ENCODE assay signal across 9 mouse cellular contexts in genomic region chr12:72834773-72835517, GRCm38 (mm10).
DNase-seq lines count a peak whose midpoint lies in the region; ATAC-seq and TF ChIP-seq lines count a peak whose summit lies in the region.
"Had no signal": no experiment of that assay in that cellular context is flagged by ENCODE, and none has a peak within 500 bp of the region (broad histone marks: within the 10 kb centered on the region; RNA-seq: fewer than 3 reads in every experiment).

No protein-coding gene starts in this region.

- H3K4me2 ChIP-seq in intestine, postnatal 0 days (replicated peaks; ENCODE audit: low read depth): no peak overlapping the region
- no peak overlapping the region for H3K4me2 ChIP-seq in intestine, embryonic 15.5 days (replicated peaks)
- H3K4me2 ChIP-seq: hindbrain, embryonic 13.5 days had no signal

- no peak overlapping the region for H3K27ac ChIP-seq in intestine, postnatal 0 days (ENCODE audit: low read depth, low read length)
- no peak overlapping the region for H3K27ac ChIP-seq in intestine, embryonic 15.5 days
- H3K27ac ChIP-seq: hindbrain, embryonic 13.5 days had no signal

- H3K36me3 ChIP-seq in intestine, postnatal 0 days (ENCODE audit: control insufficient read depth, insufficient read depth): no peaks in the 10 kb centered on the region
- no peaks in the 10 kb centered on the region for H3K36me3 ChIP-seq in intestine, embryonic 15.5 days
- H3K36me3 ChIP-seq in megakaryocyte, embryonic 14.5 days (replicated peaks; ENCODE audit: low read length): no peaks in the 10 kb centered on the region
- H3K36me3 ChIP-seq: hindbrain, embryonic 13.5 days had no signal

- no peak for ATAC-seq in intestine, postnatal 0 days
- ATAC-seq in intestine, embryonic 15.5 days: no peak

- H3K9ac ChIP-seq in intestine, postnatal 0 days (ENCODE audit: low read depth, low read length): no peak overlapping the region
- H3K9ac ChIP-seq in intestine, embryonic 15.5 days: no peak overlapping the region
- H3K9ac ChIP-seq: hindbrain, embryonic 13.5 days had no signal

- TF ChIP-seq CTCF in intestine, postnatal 0 days (IDR thresholded peaks at IDR 0.05; ENCODE audit: low read depth): peak; percentile 65

- DNase-seq in ES-CJ7 (ENCODE audit: low read depth, low spot score): peak; percentile 73
- DNase-seq in c-Kit-negative CD71-positive TER-119-positive erythroid progenitor cells, embryonic 14.5 days (ENCODE audit: low read depth, low spot score): peak; percentile 6
- DNase-seq in cerebellum, adult 18-20 months: no peak
- DNase-seq in ovary, postnatal 36 days (ENCODE audit: low spot score): no peak
- DNase-seq in frontal cortex, postnatal 10 days (ENCODE audit: low spot score in 2 of 2): no peak

- no peaks in the 10 kb centered on the region for H3K9me3 ChIP-seq in intestine, postnatal 0 days (ENCODE audit: control insufficient read depth)
- H3K9me3 ChIP-seq in intestine, embryonic 15.5 days: no peaks in the 10 kb centered on the region
- peaks cover 7% of the 10 kb centered on the region; the same call in 1 of the 2 replicates for H3K9me3 ChIP-seq in megakaryocyte, embryonic 14.5 days
- H3K9me3 ChIP-seq: hindbrain, embryonic 13.5 days had no signal

- no peak overlapping the region for H3K4me3 ChIP-seq in intestine, postnatal 0 days (ENCODE audit: low read depth, low read length)
- no peak overlapping the region for H3K4me3 ChIP-seq in intestine, embryonic 15.5 days (replicated peaks)
- H3K4me3 ChIP-seq in megakaryocyte, embryonic 14.5 days (replicated peaks): peak overlapping the region; percentile 12
- H3K4me3 ChIP-seq: hindbrain, embryonic 13.5 days had no signal

- 77% methylated on average over 14 of the region's 14 CpGs for WGBS in intestine, postnatal 0 days
- 76% methylated on average over 14 of the region's 14 CpGs for WGBS in intestine, embryonic 15.5 days

- peaks cover 5% of the 10 kb centered on the region; the same call in 1 of the 2 replicates for H3K4me1 ChIP-seq in intestine, postnatal 0 days (replicated peaks; ENCODE audit: control insufficient read depth, insufficient read depth, low read length)
- peaks cover 6% of the 10 kb centered on the region; the same call in 1 of the 2 replicates for H3K4me1 ChIP-seq in intestine, embryonic 15.5 days (replicated peaks)
- peaks cover 14% of the 10 kb centered on the region for H3K4me1 ChIP-seq in megakaryocyte, embryonic 14.5 days

- H3K27me3 ChIP-seq in intestine, postnatal 0 days (replicated peaks; ENCODE audit: control insufficient read depth, insufficient read depth, low read length): no peaks in the 10 kb centered on the region
- peaks cover 14% of the 10 kb centered on the region; the same call in 1 of the 2 replicates for H3K27me3 ChIP-seq in intestine, embryonic 15.5 days (replicated peaks)
- peaks cover 39% of the 10 kb centered on the region for H3K27me3 ChIP-seq in megakaryocyte, embryonic 14.5 days (replicated peaks)

Comparison
In these comparisons a context has a peak if more than half of its experiments do, and no peak if none do; other contexts are left out.
1. DNase-seq: peak in ES-CJ7 (single experiment) and c-Kit-negative CD71-positive TER-119-positive erythroid progenitor cells, embryonic 14.5 days (single experiment); none in cerebellum, adult 18-20 months (0 of 2), ovary, postnatal 36 days (single experiment) and frontal cortex, postnatal 10 days (0 of 2).